In the genomic region with DNA sequence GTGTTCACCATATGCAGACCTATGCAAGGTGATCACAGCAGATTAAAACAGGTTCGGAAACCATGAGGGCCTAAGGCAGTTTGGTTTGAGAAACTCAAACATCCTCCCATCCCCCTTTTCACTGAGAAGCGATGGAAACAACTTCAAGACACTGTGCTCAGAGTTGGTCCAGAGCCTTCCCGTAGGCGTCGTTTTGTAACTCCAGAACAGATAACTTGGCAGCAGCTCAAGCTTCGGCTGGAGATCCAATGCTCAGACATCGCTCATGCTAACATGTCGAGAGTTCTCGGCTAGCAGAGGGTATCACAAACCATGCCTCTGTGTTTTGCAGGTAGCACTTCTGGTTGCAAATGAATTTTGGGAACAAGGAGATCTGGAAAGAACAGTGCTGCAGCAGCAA, we compare ENCODE assay signal across 15 mouse cellular contexts. TPM values are rescaled to one million over a fixed set of nuclear protein-coding genes. Genes with fewer than 3 reads are reported as not detected.
"Had no signal": no experiment of that assay in that cellular context is flagged by ENCODE, and none has a peak within 500 bp of the region (broad histone marks: within the 10 kb centered on the region; RNA-seq: fewer than 3 reads in every experiment).

No protein-coding gene starts in this region.

- DNase-seq: kidney, adult 18-20 months; kidney, adult 9 months; kidney, postnatal 14 days; kidney, postnatal 4 days; left cerebral cortex, postnatal 4 days; liver, postnatal 0 days; lung, postnatal 10 days; lung, postnatal 36 days; retina, postnatal 1 day; right cerebral cortex, postnatal 4 days; thymus, adult 2 months; thymus, postnatal 14 days; thymus, postnatal 4 days had no signal

RNA-seq across cellular contexts. Expression of a gene that starts 47.1 kb away (rescaled TPM):
- total RNA-seq: monocyte, adult 5-6 weeks; neutrophil, adult 5-6 weeks had no signal

RNA-seq across cellular contexts. Expression of a gene that starts 54.6 kb away (rescaled TPM):
- total RNA-seq: monocyte, adult 5-6 weeks; neutrophil, adult 5-6 weeks had no signal
